Mouse (Mus musculus) G1E (cell line): ENCODE measurements around the gene Dpf3. TPM values are rescaled to one million over a fixed set of nuclear protein-coding genes. Genes with fewer than 3 reads are reported as not detected.
A peak's percentile ranks its signal among the peaks of the same experiment; 100 is the strongest.

Experiments used
- ATAC-seq: 2 replicates; pipeline ENCODE4 v1.8.0; 2016; ENCODE audit warnings: mild to moderate bottlenecking; ENCODE audit not compliant: insufficient number of reproducible peaks, poor library complexity, low FRiP score, severe bottlenecking; ENCODE audit errors: extremely low read depth
- DNase-seq: peaks from one replicate; pipeline ENCODE4 v3.0.0; 2012; ENCODE audit warnings: low spot score
- H3K27me3 ChIP-seq: 2 replicates; pipeline ENCODE4 v1.6.1; 2012; ENCODE audit warnings: mild to moderate bottlenecking, low read length, inconsistent platforms; ENCODE audit not compliant: insufficient read depth
- H3K36me3 ChIP-seq: replicated peaks from 2 replicates; pipeline ENCODE3; 2012; ENCODE audit warnings: mild to moderate bottlenecking, inconsistent platforms
- H3K4me1 ChIP-seq: 2 replicates; pipeline ENCODE4 v1.6.1; 2012; ENCODE audit warnings: low read depth, low read length, inconsistent platforms, mixed read lengths; ENCODE audit not compliant: insufficient read depth
- H3K4me3 ChIP-seq: 2 replicates; pipeline ENCODE4 v1.5.1; 2012; ENCODE audit warnings: low read depth, mild to moderate bottlenecking, inconsistent platforms, low read length, moderate library complexity, mixed read lengths
- H3K9me3 ChIP-seq: replicated peaks from 2 replicates; pipeline ENCODE4 v1.6.1; 2012; ENCODE audit warnings: inconsistent platforms
- CTCF ChIP-seq: IDR thresholded peaks from 2 replicates; pipeline ENCODE4 v1.5.1; 2012; ENCODE audit warnings: low read depth, low read length, inconsistent platforms, mixed read lengths
- GATA1 ChIP-seq: IDR thresholded peaks from 2 replicates; pipeline ENCODE4 v1.6.1; 2012; ENCODE audit warnings: borderline replicate concordance, low read length, inconsistent platforms, mixed read lengths
- GATA2 ChIP-seq: IDR thresholded peaks from 2 replicates; pipeline ENCODE4 v1.6.1; 2012; ENCODE audit warnings: low read depth, low read length, inconsistent platforms, borderline replicate concordance
- POLR2AphosphoS5 ChIP-seq: IDR thresholded peaks from 2 replicates; pipeline ENCODE4 v1.6.1; 2012; ENCODE audit warnings: low read depth, low read length, inconsistent platforms; ENCODE audit not compliant: insufficient replicate concordance
- TAL1 ChIP-seq: conservative IDR thresholded peaks from 2 replicates; pipeline ENCODE4 v1.6.1; 2012; ENCODE audit warnings: low read depth, low read length, inconsistent platforms, mixed read lengths
- polyA plus RNA-seq: library from polyadenylated mRNA; stranded (reverse); fragments of >175 nt; gene quantifications from 2 replicates; pipeline ENCODE4 v1.2.3, GENCODE M21; 2012
- total RNA-seq, 2 experiments: library from RNA; stranded (forward) in 1 of 2; stranded (reverse) in 1 of 2; fragments of 200-1000 nt in 1 of 2; fragments of >200 nt in 1 of 2; fragmentation: Nextera tagmentation in 1 of 2; gene quantifications; 2 replicates each; pipeline ENCODE4 v1.2.3; 2014 to 2017

The Dpf3 gene
- total and polyA plus RNA-seq, 3 experiments: 8.1 to 19.7 (median 12.8) TPM

GRCm38 (mm10) chr12:83405374-83406125, 82.0 kb downstream of the Dpf3 start:
- ATAC-seq: no peak
- 0 out of 2 replicates have a peak, but pooled peaks cover 2% of the 10 kb centered on the region for H3K27me3 ChIP-seq
- peaks cover 4% of the 10 kb centered on the region for H3K36me3 ChIP-seq
- H3K4me3 ChIP-seq: no peak overlapping the region
- TF ChIP-seq GATA1: no peak
- TF ChIP-seq CTCF: no peak
- no peak for TF ChIP-seq GATA2
- no peak; the same call in 1 of the 2 replicates for TF ChIP-seq POLR2AphosphoS5
- TF ChIP-seq TAL1: no peak
- no peaks in the 10 kb centered on the region for H3K9me3 ChIP-seq
- DNase-seq: no peak
- peaks cover 12% of the 10 kb centered on the region; the same call in 1 of the 2 replicates for H3K4me1 ChIP-seq

DNA sequence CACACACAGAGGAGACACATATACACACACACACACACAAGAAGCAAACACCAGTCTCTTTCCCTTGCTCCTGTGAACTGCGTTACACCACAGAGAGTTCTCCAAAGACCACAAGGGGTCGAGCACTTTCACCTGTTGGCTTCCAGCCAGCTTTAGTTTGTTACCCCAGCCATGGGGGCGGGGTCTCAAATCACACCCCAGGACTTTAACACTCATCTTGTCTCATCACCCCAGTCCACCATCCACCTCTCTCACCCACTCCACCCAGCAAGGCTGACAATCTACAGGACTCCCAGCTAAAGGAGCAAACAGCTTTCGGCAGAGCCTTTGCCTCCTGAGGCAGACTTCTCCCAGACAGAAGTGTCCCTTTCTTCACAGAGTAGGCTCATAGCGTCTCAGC, 85.2 kb downstream of the Dpf3 start:
- Histone ChIP-seq H3K36me3 (peaks cover 2% of the 10 kb centered on the region), H3K4me3 (no peak overlapping the region), H3K9me3 (no peaks in the 10 kb centered on the region), H3K27me3 (0 out of 2 replicates have a peak, but pooled peaks cover 2% of the 10 kb centered on the region), H3K4me1 (peaks cover 8% of the 10 kb centered on the region; the same call in 1 of the 2 replicates)
- ATAC-seq: no peak
- no peak for TF ChIP-seq TAL1
- no peak for TF ChIP-seq GATA2
- no peak for TF ChIP-seq CTCF
- no peak for TF ChIP-seq POLR2AphosphoS5
- TF ChIP-seq GATA1: no peak
- no peak for DNase-seq

DNA sequence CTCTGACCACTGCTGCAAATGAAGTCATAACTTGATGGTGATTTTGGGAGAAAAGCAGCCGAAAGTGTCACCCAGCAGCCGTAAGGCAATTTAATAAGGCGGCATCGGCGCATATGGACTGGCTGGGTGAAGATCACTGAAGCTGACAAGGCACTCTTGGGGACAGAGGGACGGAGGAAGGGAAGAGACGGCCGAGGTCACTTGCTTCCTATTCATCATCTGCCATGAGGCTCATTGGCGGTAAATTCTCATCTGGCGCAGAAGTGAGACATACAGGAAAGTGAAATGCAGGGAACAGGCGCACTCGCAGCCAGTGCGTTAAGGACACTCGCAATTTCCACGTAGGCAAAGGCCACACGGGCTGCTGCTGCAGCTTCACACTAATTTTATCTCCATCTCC, 95.5 kb downstream of the Dpf3 start:
- H3K9me3 ChIP-seq: peaks cover 5% of the 10 kb centered on the region; the same call in 1 of the 2 replicates
- H3K4me3 ChIP-seq: no peak overlapping the region
- ATAC-seq: no peak
- H3K4me1 ChIP-seq: peaks cover 40% of the 10 kb centered on the region
- TF ChIP-seq GATA1: no peak
- no peak for TF ChIP-seq TAL1
- no peak for TF ChIP-seq GATA2
- TF ChIP-seq CTCF: no peak
- TF ChIP-seq POLR2AphosphoS5: no peak
- peaks cover 15% of the 10 kb centered on the region for H3K36me3 ChIP-seq
- DNase-seq: no peak
- H3K27me3 ChIP-seq: no peaks in the 10 kb centered on the region; the same call in 1 of the 2 replicates

- Histone ChIP-seq H3K9me3 (no peaks in the 10 kb centered on the region), H3K4me1 (peaks cover 81% of the 10 kb centered on the region), H3K36me3 (peaks cover 11% of the 10 kb centered on the region), H3K4me3 (no peak overlapping the region; the same call in 1 of the 2 replicates), H3K27me3 (no peaks in the 10 kb centered on the region; the same call in 1 of the 2 replicates)
- TF ChIP-seq GATA2: no peak
- no peak for TF ChIP-seq POLR2AphosphoS5
- no peak for TF ChIP-seq CTCF
- TF ChIP-seq GATA1: no peak
- no peak for TF ChIP-seq TAL1
- DNase-seq (peak; percentile 54), ATAC-seq (peak; percentile 38)
Observed at GRCm38 (mm10) chr12:83387554-83387953, 100.0 kb downstream of the Dpf3 start.

DNA sequence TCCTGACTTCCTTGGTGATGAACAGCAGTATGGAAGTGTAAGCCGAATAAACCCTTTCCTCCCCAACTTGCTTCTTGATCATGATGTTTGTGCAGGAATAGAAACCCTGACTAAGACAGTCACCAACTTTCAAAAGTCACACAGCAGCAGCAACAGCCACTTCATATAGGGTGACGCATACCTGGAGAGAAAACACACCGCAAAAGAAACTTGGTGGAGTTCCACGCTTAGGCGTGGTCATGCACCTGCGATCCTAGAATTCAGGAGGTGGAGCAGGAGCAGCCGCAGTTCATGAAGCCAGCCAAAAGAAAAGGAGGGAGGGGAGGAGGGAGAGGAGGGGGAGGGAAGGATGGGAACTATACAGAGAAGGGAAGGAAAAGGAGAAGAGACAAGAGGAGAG, 106.4 kb downstream of the Dpf3 start:
- TF ChIP-seq TAL1: no peak
- no peak for DNase-seq
- 0 out of 2 replicates have a peak, but pooled peaks cover 3% of the 10 kb centered on the region for H3K27me3 ChIP-seq
- H3K9me3 ChIP-seq: no peaks in the 10 kb centered on the region
- peaks cover 16% of the 10 kb centered on the region for H3K36me3 ChIP-seq
- ATAC-seq: no peak
- peaks cover 78% of the 10 kb centered on the region for H3K4me1 ChIP-seq
- H3K4me3 ChIP-seq: no peak overlapping the region

DNA sequence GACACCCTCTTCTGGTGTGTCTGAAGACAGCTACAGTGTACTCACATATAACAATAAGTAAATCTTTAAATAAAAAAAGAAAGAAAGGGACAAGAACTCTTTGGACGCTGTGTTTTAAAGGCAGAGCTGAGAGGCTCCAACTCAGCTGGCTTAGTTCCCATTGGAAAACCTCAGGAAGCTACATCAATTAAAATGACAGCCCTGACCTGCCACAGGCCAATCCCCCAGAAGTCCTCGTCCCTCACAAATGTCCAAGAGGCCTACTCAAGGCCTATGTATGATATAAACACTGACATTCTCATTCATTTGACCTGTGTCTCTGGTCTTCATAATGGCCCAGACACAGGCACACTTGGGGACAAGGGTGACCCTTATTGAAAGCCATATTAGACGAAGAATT, 107.5 kb downstream of the Dpf3 start:
- ATAC-seq: no peak
- Histone ChIP-seq H3K27me3 (0 out of 2 replicates have a peak, but pooled peaks cover 3% of the 10 kb centered on the region), H3K4me1 (peaks cover 78% of the 10 kb centered on the region), H3K4me3 (no peak overlapping the region), H3K9me3 (no peaks in the 10 kb centered on the region), H3K36me3 (peaks cover 16% of the 10 kb centered on the region)
- DNase-seq: no peak
- no peak for TF ChIP-seq GATA2
- no peak for TF ChIP-seq TAL1
- TF ChIP-seq GATA1: no peak
- TF ChIP-seq POLR2AphosphoS5: no peak
- no peak for TF ChIP-seq CTCF
